Mouse (Mus musculus): ENCODE measurements around the gene Bend4.

GRCm38 (mm10) chr5:67362931-67363330, 65.2 kb downstream of the Bend4 start:
- TF ChIP-seq POLR2A (IDR thresholded peaks at IDR 0.05; ENCODE audit: control insufficient read depth, low read depth, low read length) (no peak), CTCF (IDR thresholded peaks at IDR 0.05; ENCODE audit: control insufficient read depth, insufficient read depth, insufficient replicate concordance, low read depth, low read length) (no peak)
